Mouse (Mus musculus) midbrain, embryonic 10.5 days (tissue): ENCODE measurements around the gene BC048403. TPM values are rescaled to one million over a fixed set of nuclear protein-coding genes. Genes with fewer than 3 reads are reported as not detected.

Experiments used
- DNase-seq: peaks from one replicate; pipeline ENCODE4 v3.0.0-alpha.2; 2017; ENCODE audit warnings: low spot score
- H3K27ac ChIP-seq: fragments of 300-500 bp; sonication (generic); replicated peaks from 2 replicates; pipeline ENCODE4 v1.5.1; 2016; ENCODE audit warnings: mild to moderate bottlenecking
- H3K27me3 ChIP-seq: fragments of 300-500 bp; sonication (generic); 2 replicates; pipeline ENCODE4 v1.6.1; 2016; ENCODE audit warnings: low read depth, mild to moderate bottlenecking; ENCODE audit not compliant: poor library complexity, severe bottlenecking
- H3K36me3 ChIP-seq: fragments of 300-500 bp; sonication (generic); 2 replicates; pipeline ENCODE4 v1.6.1; 2016; ENCODE audit warnings: mild to moderate bottlenecking, moderate library complexity
- H3K4me1 ChIP-seq: fragments of 300-500 bp; sonication (generic); 2 replicates; pipeline ENCODE4 v1.6.1; 2016
- H3K4me3 ChIP-seq: fragments of 300-500 bp; sonication (generic); 2 replicates; pipeline ENCODE4 v1.5.1; 2016; ENCODE audit warnings: mild to moderate bottlenecking, moderate library complexity
- H3K9me3 ChIP-seq: fragments of 300-500 bp; sonication (generic); replicated peaks from 2 replicates; pipeline ENCODE4 v1.6.1; 2016; ENCODE audit warnings: mild to moderate bottlenecking
- WGBS: fragments of 180-500 bp; shearing (Covaris S2); methylation state at CpG from one replicate; pipeline ENCODE4 v1.1.7; 2016; 5-methylcytosine and 5-hydroxymethylcytosine counted together
- polyA plus RNA-seq: library from polyadenylated mRNA; unstranded; fragments of >200 nt; fragmentation: Nextera tagmentation; extraction: Ambion mirVana; gene quantifications from 2 replicates; pipeline ENCODE4 v1.2.1, GENCODE M21; 2016

Gene BC048403
- 2.8 and 3.2 TPM in 2 replicates for polyA plus RNA-seq

- peaks cover 5% of the 10 kb centered on the region for H3K36me3 ChIP-seq
- peak within 1 kb of the TSS; percentile 96 for H3K27ac ChIP-seq
- peak; percentile 88 for DNase-seq
- no peaks in the 10 kb centered on the region for H3K27me3 ChIP-seq
- H3K9me3 ChIP-seq = 0 out of 2 replicates have a peak, but pooled peaks cover 6% of the 10 kb centered on the region
- WGBS = under 1% methylated on average over 67 of the region's 68 CpGs
- peaks cover 29% of the 10 kb centered on the region for H3K4me1 ChIP-seq
- H3K4me3 ChIP-seq = peak within 1 kb of the TSS; percentile 91
Observed at GRCm38 (mm10) chr10:121739548-121740505, at the start of gene BC048403. TSS of gene BC048403 (plus strand) at chr10:121739937.

DNA sequence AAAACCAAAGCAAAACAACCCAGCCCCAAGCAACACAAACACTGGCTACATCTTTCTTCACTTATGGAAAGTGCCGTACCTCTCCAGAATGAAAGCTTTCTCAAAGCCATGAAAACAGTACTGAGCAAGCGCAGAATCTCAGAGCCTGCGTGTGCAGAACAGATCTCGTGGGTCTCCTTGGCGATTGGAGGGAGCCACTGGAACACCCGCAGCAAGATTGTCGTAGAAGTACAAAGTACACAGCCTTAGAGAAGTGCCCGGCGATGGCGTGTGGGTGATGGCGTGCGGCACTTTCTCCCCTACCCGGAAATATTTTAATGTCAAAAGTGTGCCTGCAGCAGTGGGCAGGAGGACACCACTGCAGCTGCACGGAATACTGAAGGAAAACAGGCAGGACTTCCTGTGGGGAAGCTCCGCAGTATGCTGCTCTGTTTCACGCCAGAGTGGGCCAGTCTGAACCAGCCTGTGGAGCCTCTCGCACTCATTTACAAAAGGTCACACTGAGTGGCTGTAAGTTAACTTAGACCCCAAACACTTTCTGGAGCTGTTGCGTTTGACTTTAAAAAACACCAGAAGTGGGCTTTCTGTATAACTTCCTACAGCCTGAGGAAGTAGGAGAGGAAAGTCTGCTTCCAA lies 46.7 kb upstream of the BC048403 start:
- WGBS = 47% methylated on average over 18 of the region's 18 CpGs
- no peaks in the 10 kb centered on the region for H3K9me3 ChIP-seq
- H3K4me1 ChIP-seq = 0 out of 2 replicates have a peak, but pooled peaks cover 4% of the 10 kb centered on the region
- H3K27ac ChIP-seq = 0 out of 2 replicates have a peak overlapping the region, but pooled peaks have one; percentile 33
- H3K36me3 ChIP-seq = no peaks in the 10 kb centered on the region
- 0 out of 2 replicates have a peak overlapping the region, but pooled peaks have one; percentile 5 for H3K4me3 ChIP-seq
- no peaks in the 10 kb centered on the region for H3K27me3 ChIP-seq
- no peak for DNase-seq

GRCm38 (mm10) chr10:121694567-121694966 lies 45.2 kb upstream of the BC048403 start:
- 81% methylated on average over 11 of the region's 11 CpGs for WGBS

GRCm38 (mm10) chr10:121701296-121702248 lies 38.2 kb upstream of the BC048403 start:
- Histone ChIP-seq H3K27ac (no peak overlapping the region), H3K36me3 (no peaks in the 10 kb centered on the region), H3K27me3 (no peaks in the 10 kb centered on the region), H3K4me1 (no peaks in the 10 kb centered on the region), H3K9me3 (no peaks in the 10 kb centered on the region), H3K4me3 (no peak overlapping the region)
- no peak for DNase-seq
- WGBS = 71% methylated on average over 11 of the region's 11 CpGs

More at GRCm38 (mm10) chr10:121694567-121694966, 45.2 kb upstream of the BC048403 start:
- DNase-seq = no peak
- Histone ChIP-seq H3K27ac (no peak overlapping the region), H3K27me3 (no peaks in the 10 kb centered on the region), H3K9me3 (no peaks in the 10 kb centered on the region), H3K4me1 (0 out of 2 replicates have a peak, but pooled peaks cover 4% of the 10 kb centered on the region), H3K36me3 (no peaks in the 10 kb centered on the region), H3K4me3 (no peak overlapping the region)

- WGBS = 87% methylated on average over 6 of the region's 6 CpGs
- no peak for DNase-seq
- no peak overlapping the region for H3K27ac ChIP-seq
- no peaks in the 10 kb centered on the region for H3K9me3 ChIP-seq
- no peak overlapping the region for H3K4me3 ChIP-seq
- no peaks in the 10 kb centered on the region for H3K36me3 ChIP-seq
- H3K27me3 ChIP-seq = no peaks in the 10 kb centered on the region
- H3K4me1 ChIP-seq = no peaks in the 10 kb centered on the region
Observed at GRCm38 (mm10) chr10:121703619-121704018, 36.1 kb upstream of the BC048403 start.

- no peak for DNase-seq
- H3K9me3 ChIP-seq = no peaks in the 10 kb centered on the region
- H3K27ac ChIP-seq = no peak overlapping the region
- H3K36me3 ChIP-seq = no peaks in the 10 kb centered on the region
- H3K4me1 ChIP-seq = no peaks in the 10 kb centered on the region
- no peaks in the 10 kb centered on the region for H3K27me3 ChIP-seq
- WGBS = 93% methylated on average over 6 of the region's 6 CpGs
- no peak overlapping the region for H3K4me3 ChIP-seq
Observed at GRCm38 (mm10) chr10:121704871-121705270, 34.9 kb upstream of the BC048403 start.

- no peak for DNase-seq
- H3K4me3 ChIP-seq = no peak overlapping the region
- H3K36me3 ChIP-seq = no peaks in the 10 kb centered on the region
- no peak overlapping the region for H3K27ac ChIP-seq
- 93% methylated on average over 15 of the region's 15 CpGs for WGBS
- H3K9me3 ChIP-seq = no peaks in the 10 kb centered on the region
- no peaks in the 10 kb centered on the region for H3K27me3 ChIP-seq
- no peaks in the 10 kb centered on the region for H3K4me1 ChIP-seq
Observed at GRCm38 (mm10) chr10:121705399-121706163, 34.2 kb upstream of the BC048403 start.

GRCm38 (mm10) chr10:121716862-121717261 lies 22.9 kb upstream of the BC048403 start:
- H3K4me3 ChIP-seq = no peak overlapping the region
- no peak overlapping the region for H3K27ac ChIP-seq
- DNase-seq = no peak
- H3K27me3 ChIP-seq = no peaks in the 10 kb centered on the region
- H3K4me1 ChIP-seq = no peaks in the 10 kb centered on the region
- peaks cover 14% of the 10 kb centered on the region; the same call in 1 of the 2 replicates for H3K9me3 ChIP-seq
- H3K36me3 ChIP-seq = no peaks in the 10 kb centered on the region

GRCm38 (mm10) chr10:121718896-121719585 lies 20.7 kb upstream of the BC048403 start:
- Histone ChIP-seq H3K4me1 (no peaks in the 10 kb centered on the region), H3K9me3 (peaks cover 21% of the 10 kb centered on the region; the same call in 1 of the 2 replicates), H3K27me3 (no peaks in the 10 kb centered on the region), H3K27ac (no peak overlapping the region), H3K4me3 (no peak overlapping the region), H3K36me3 (no peaks in the 10 kb centered on the region)
- no peak for DNase-seq
- WGBS = 94% methylated on average over 18 of the region's 18 CpGs

GRCm38 (mm10) chr10:121720701-121721100 lies 19.0 kb upstream of the BC048403 start:
- no peaks in the 10 kb centered on the region for H3K27me3 ChIP-seq
- H3K4me3 ChIP-seq = no peak overlapping the region
- DNase-seq = no peak
- peaks cover 21% of the 10 kb centered on the region; the same call in 1 of the 2 replicates for H3K9me3 ChIP-seq
- 94% methylated on average over 13 of the region's 13 CpGs for WGBS
- H3K36me3 ChIP-seq = no peaks in the 10 kb centered on the region
- H3K27ac ChIP-seq = no peak overlapping the region
- no peaks in the 10 kb centered on the region for H3K4me1 ChIP-seq

DNA sequence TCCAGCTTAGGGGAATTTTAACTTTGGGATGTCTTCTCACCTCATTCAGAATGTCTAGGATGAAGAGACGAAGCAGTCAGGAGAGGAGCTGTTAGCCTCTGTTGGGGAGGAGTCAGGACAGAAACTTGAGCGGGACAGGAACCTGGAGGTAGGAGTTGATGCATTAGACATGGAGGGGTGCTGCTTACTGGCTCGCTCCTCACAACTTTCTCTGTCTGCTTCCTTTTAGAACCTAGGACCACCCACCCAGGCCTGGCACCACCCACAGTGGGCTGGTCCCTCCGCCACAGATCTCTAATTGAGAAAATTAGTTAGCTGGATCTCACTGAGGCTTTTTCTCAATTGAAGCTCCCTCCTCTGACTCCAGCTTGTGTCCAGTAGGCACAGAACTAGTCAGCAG lies 13.2 kb upstream of the BC048403 start:
- Histone ChIP-seq H3K27ac (no peak overlapping the region), H3K27me3 (no peaks in the 10 kb centered on the region), H3K4me3 (no peak overlapping the region), H3K36me3 (no peaks in the 10 kb centered on the region), H3K9me3 (peaks cover 10% of the 10 kb centered on the region; the same call in 1 of the 2 replicates), H3K4me1 (no peaks in the 10 kb centered on the region)
- no peak for DNase-seq
- 67% methylated on average over 4 of the region's 4 CpGs for WGBS
